Mouse (Mus musculus): ENCODE measurements around the gene Cul4a.
"Not testable (repeated sequence)": the region's sequence is repeated elsewhere in the genome, so short reads cannot be mapped to it uniquely, and the experiment has no call there.

Cul4a gene

DNA sequence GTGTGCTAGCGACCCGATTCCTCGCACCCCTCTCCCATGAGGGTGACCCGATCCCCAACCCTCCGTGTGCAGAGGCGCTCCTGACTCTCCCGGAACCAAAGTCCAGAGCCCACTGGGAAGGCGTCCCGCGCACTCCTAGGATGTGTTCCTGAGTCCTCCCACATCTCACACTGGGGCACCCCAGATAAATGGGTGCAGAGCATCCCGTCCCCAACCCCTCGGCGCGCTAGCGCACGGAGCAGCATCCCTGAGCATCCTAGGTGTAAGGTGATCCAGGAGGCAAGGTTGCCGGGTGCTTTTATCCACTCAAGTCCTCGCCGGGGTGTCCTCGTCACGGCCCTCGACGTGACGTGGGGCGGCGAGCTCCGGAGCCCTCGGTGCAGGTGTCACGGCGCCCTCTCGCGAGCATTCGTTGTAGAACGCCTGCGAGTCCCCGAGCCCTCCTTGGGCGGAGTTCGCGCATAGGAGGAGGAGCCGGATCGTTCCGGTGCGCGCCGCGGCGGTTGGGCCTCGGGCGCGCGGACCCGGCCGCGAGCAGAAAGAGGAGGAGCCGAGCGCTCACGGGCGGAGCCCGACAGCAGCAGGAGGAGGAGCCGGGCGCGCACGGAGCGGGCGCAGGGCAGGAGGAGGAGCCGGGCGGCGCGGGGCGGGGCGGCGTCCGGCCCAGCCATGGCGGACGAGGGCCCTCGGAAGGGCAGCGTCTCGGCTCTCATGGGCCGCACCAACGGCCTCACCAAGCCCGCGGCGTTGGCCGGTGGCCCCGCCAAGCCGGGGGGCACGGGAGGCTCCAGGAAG lies at the start of gene Cul4a, which contains the start of gene Pcid2:
Gene Cul4a, plus strand, starts transcription at position 535 of the 795 bp plus-strand sequence.
Gene Pcid2, minus strand, starts transcription at position 373 of the 795 bp plus-strand sequence.
- peak; percentile 91 for DNase-seq (ENCODE audit: low spot score)

DNA sequence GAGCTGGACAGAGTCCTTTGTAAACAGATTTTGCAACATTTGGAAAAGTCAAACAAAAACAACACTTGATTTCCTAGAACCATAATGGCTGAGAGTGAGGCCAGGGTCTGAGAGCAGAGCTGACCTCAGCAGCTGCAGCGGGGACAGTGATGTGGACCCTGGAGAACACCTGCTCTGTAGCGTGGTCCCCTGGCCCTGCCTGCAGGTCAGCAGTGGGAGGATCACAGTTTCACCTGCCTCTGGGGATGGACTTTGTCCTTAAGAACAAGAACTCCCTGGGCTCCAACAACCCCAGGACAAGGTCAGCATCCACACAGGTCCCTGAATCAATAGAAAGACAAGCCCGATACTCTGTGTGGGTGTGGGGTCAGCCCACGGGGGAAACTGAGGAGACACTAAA lies 48.1 kb upstream of the Cul4a start:
- DNase-seq (ENCODE audit: low spot score): no peak

DNA sequence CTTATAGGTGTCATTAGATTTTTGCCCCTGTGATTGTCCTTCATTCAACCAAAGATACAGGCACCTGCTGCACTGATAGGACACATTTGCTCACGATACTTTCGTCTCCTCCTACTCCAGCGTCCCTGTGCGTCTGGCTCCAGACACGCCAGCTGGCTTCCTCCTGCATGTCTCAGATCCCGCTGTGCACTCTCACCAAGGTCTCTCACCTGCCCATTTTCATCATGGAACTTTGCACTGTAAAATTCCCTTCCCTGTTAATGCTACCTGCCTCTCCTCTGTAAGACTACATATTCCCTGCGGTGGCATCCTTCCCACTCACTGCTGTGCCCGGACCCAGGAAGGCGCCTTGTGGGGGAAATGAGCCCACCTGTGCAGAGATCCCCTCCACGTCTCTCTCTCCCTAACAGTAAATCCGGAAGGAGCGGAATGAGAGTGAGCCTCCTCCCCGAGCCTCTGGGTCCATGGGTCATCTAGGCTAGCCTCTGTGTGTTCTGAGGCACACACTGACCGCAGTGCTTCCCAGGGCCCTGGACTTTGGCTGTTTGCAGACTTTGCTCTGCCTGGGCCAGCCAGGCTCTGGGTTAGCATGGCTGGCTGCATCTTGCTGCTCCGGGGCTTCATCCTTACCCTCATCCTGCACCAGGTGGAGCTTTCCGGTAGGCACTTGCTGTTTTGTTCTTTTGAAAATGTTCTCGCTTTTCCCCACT lies 44.8 kb upstream of the Cul4a start, which contains the start of gene Proz:
Gene Proz, plus strand, starts transcription at position 474 of the 710 bp plus-strand sequence.
- no peak for DNase-seq (ENCODE audit: low spot score)

DNA sequence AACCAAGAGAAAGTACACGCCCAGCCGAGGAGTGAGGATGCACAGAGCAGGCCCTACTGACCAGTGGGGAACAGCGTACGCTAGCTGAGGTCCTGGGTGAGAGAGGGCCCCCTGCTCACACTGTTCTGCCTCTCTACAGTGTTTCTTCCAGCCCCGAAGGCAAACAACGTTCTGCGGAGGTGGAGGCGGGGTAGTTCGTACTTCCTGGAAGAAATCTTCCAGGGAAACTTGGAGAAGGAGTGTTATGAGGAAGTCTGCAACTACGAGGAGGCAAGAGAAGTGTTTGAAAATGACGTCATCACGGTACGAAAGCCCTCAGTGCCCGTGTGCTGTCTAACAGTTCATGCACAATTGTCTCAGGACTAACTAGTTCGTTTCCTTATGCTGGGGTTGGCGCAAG lies 42.3 kb upstream of the Cul4a start:
- no peak for DNase-seq (ENCODE audit: low spot score)

DNA sequence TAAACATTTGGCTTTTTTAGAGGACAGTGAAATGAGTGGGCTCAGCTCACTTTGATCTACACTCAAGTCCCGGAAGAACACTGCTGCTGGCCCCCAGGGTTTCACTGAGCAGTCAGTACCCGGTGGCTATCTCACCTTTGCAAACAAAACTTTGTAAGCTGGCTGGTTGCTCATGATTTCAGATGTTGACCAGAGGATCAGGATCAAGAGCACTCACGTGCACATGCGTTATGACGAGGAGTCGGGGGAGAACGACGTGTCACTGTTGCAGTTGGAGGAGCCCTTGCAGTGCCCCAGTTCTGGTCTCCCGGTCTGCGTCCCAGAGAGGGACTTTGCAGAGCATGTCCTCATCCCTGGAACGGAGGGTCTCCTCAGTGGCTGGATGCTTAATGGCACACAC lies 32.2 kb upstream of the Cul4a start:
- DNase-seq (ENCODE audit: low spot score): no peak

DNA sequence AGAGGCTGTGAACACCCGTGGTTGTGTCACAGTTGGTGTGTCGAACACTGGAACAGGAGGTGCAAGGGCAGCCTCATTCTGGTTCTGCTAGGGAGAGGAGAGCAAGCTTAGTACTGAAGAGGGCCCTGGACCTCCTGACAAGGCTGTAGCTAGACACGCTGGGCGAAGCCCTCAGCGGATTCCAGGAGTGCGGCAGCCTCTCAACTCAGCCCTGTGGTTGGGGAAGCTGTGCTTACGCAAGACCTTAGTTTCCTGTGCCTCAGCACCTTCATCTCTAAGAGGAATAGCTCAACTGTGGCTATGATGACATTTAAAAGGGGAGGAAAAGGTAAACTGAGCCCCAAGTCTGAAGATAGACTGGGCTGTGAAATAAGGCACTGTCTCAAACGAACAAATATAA lies 30.4 kb upstream of the Cul4a start:
- no peak for DNase-seq (ENCODE audit: low spot score)

DNA sequence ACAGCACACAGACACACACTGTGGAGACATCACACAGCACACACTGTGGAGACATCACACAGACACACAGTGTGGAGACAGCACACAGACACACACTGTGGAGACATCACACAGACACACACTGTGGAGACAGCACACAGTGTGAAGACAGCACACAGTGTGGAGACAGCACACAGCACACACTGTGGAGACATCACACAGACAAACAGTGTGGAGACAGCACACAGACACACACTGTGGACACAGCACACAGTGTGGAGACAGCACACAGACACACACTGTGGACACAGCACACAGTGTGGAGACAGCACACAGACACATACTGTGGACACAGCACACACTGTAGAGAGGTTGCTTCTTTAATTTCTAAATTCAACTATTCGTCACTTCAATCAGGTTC lies 29.8 kb upstream of the Cul4a start:
- DNase-seq (ENCODE audit: low spot score): not testable (repeated sequence)

DNA sequence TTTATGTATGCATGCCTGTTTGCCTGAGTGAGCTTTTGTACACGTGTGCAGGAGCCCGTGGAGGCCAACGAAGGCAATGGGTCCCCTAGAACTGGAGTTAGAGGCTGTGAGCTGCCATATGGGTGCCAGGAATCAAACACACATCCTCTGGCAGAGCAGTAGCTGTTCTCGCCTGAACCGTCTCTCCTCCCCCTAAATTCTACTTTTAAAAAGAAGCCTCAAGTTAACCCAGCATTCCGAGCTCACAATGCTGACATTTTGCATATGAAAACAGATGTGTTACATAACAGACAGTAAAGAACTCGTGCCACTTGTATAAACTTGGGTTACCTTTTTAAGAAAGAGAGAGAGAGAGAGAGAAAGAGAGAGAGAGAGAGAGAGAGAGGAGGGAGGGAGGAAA lies 27.9 kb upstream of the Cul4a start:
- DNase-seq (ENCODE audit: low spot score): no peak

DNA sequence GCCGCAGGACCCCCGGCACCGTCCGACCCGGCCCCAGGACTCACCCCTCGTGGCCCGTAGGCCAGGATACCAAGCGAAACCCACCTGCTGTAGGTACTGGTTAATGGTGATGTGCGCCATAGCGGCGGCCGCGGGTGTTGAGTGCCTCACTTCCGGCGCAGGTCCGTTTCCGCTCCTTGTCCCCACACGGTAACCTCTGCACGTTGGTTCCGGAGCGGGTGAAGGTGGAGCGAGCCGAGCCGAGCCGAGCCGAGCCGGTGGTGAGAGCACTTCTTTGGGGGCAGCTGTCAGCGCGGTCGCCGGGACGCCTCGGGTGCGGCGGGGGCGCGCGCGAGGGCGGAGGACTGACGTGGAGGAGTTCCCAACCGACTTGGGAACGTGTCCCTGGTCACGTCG lies 732 bp upstream of the Cul4a start:
- DNase-seq (ENCODE audit: low spot score): peak; percentile 67

DNA sequence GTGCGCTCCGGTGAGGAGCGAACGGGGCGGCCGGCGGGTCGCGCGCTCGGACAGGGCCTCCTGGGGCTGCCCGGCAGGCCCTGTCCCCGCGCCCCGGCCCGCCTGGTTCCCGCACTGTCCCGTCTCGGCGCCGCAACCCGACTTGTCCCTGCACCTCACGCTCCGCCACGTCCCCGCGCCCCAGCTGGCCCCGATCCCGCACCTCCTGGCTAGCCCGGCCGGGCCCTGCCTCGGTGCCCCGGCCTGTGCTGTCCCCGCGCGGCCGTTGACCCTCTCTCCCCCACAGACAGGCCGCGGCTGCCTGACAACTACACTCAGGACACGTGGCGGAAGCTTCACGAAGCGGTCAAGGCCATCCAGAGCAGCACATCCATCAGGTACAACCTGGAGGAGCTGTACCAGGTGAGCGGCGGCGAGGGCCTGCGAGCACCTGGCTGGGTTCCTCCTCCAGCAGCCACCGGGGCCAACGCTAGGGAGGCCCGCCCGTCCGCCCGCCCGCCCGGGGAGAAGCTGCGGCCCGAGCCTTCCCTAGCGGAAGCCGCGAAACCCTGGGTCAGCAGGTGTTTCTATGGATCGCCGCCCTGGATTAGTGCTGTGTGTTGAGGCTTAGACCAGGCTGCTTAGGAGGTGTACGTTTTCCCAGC lies 609 bp downstream of the Cul4a start:
- no peak for DNase-seq (ENCODE audit: low spot score)

DNA sequence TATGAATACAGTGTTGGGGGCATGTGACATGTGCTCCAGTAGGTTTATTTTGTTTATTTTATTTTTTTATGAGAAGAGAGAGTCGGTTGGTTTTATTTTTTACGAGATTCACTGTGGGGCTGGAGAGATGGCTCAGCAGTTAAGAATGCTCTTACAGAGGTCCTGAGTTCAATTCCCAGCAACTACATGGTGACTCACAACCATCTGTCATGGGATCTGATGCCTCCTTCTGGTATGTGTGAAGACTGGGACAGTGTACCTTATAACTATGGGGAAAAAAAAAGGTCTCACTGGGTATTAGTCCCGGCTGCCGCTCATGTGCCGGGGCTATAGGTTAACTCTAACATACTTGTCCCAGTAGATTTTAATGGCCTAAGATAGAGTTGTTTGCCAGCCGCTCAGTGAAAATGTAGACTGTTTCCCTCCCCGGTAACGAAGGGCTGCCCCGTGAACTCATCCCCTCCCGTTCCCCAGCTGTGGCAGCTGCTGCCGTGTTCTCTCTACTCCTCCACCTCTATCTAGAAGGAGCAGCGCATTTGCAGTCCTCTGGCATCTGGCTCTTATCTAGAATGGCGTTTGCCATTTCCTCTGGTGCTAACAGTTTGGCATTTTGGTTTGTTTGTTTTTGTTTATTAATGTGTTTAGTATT lies 2.7 kb downstream of the Cul4a start:
- DNase-seq (ENCODE audit: low spot score): no peak

DNA sequence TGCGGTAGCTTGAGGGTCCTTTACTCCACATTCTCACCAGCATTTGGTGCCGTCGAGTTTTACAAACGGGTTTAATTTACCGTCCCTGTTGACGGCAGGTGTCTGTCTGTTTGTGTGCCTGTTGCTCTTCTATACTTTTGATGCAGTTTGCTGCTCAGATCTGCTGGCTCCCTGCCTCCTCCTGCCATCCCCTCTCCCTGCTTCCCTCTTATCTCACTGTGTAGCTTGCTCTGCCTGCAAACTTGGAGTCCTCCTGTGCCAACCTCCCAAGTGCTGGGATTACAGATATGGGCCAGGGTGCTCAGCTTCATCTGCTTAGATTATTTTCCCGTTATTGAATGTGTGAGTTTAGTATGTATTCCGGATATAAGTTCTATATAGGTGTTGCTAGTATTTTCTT lies 3.5 kb downstream of the Cul4a start:
- DNase-seq (ENCODE audit: low spot score): no peak

DNA sequence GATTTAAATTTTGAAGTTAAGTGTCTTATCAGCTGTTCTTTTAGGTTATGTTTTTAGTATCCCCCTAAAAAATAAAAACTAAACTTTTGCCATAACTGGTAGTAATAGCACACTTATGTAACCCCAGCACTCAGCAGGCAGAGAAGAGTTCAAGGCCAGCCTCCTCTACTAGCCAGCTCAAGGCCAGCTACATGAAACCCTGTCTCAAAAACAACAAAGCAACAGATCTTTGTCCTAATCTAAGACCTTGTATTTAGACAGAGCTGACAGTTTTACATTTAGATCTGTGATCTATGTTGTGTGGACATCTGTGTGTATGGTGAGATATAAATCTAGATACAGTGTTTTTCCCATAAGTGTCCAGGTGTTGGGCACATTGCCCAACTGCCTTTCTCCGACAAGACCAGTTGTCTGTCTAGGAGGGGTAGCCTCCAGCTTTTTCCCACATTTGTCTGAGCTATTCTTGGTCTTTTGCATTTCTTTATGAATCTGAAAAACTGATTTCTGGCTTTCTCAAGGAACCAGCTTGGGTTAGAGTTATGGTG lies 4.1 kb downstream of the Cul4a start:
- no peak for DNase-seq (ENCODE audit: low spot score)

DNA sequence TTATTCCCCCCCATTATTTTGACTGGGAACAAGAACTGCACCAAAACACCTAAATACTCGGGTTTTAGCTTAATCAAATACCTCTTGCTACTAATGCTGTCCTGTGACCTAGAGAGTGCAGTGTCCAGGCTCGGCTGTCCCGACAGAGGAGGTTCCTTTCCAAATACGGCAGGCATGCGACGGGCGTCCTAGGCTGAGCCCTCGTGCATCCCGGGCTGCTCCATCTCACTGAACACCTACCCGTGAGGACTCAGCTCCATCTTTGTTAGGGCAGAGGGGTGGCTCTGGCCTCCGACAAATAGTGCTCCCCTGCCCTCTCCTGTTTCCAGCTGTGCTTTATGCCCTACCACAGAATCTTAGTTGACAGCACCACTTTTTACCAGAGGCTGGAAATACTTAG lies 6.5 kb downstream of the Cul4a start:
- no peak for DNase-seq (ENCODE audit: low spot score)

DNA sequence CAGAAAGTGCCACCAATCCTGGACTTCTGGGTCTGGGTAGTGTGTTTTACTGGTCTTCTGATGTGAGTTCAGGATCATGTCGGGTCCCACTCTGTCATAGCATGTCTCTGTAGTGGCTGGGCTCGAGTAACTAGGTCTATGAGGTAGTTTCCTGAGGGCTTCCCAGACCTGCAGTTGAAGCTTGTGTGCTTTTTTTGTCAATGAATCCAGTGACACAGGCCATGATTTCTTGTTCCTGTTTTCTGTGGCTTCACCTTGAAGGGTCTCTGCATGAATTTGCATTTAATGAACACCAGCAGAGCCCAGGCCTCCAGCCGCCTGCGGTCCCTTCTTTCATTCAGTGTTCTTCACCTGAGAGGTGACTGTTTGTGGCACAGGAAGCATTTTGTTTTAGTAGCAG lies 7.8 kb downstream of the Cul4a start:
- no peak for DNase-seq (ENCODE audit: low spot score)

DNA sequence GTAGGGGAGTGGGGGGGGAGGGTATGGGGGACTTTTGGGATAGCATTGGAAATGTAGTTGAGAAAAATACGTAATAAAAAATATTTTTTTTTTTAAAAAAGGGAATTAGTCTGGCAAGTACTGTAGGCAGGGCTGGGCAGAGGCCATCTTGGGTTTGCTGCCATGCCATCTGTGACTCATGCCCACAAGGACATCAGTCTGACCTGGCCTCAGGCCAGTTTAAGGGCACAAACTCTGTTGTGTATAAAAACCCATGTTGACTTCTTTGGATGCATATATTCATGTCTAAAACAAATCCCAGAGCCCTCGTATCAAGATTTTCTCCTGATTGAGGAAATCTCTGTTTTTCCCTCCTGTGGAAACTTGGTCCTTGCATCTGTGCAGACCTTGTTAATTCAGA lies 11.7 kb downstream of the Cul4a start:
- no peak for DNase-seq (ENCODE audit: low spot score)

DNA sequence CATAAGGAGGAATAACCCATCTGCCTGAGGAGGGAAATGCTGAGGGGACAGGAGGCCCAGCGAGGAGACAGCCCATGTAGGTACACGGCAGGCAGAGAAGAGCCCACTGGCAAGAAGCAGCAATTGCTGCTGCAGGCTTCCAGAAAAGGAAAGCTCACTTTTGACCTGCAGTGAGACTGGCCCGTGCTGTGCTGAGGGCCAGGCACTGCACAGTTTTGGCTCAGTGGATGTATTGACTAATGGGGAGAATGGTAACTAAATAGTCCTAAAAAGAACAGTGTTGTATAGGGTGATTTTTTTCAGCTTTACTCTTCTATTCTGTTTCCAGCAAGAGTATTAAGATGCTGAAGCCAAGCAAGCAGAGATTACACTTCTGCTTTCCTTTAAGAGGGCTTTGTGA lies 13.1 kb downstream of the Cul4a start:
- no peak for DNase-seq (ENCODE audit: low spot score)

DNA sequence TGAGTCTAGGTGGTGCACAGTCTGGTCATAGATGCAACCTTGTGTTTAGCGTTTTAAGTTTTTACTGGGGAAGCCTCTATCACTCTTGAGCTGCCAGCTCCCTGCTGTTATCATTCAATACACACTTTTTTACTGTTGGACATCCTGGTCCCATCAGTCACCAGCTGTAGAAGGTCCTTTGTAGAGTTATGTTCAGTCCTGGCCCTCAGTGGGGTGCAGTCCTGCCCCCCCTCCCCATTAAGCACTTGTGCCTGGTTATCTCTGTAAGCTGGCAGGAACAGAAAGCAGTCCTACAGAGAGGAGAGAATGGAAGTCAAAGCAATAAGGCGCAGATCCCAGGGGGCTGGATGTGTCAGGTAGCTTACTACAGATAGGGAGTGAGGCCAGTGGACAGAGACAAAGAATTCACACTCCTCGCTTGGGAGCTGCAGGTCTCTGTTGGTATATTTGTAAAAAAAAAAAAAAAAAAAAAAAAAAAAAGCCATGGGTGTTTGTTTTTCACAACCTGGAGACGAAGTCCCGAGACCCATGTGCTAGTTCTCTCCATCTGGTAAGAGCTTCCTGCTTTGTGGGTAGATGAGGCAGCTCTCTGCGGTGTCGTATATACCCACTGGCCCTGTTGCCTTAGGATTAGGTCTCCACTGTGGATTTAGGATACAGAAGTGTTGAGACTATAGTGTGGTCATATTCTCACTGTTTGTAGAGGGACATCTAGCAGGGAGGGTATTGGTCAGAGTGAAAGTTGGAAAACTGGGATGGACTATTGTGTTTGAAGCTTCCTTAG lies 15.7 kb downstream of the Cul4a start:
- no peak for DNase-seq (ENCODE audit: low spot score)

DNA sequence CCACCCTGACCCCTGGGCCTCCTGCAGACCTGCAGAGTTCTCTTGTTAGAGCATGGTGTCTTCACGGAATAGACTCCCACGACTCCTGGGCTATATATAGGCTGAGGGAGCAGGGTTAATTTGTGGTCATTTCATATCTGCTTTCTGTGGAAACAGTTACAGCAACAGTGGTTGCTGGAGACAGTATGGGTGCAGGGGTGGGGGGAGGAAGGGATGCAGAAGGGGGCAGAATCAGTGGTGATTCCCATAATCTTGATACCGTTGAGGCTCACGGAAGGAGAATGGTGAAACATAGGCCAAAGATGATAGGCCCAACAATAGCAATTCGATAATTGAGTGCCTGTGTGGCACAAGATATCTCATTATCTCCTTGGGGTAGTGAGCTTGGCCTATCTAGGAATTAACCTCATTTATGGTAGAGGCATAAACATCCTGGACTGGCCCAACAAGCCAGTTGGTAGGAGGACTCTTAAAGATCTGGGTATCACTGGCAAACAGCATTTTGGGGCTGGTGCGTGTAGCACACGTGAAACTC lies 17.5 kb downstream of the Cul4a start:
- no peak for DNase-seq (ENCODE audit: low spot score)

DNA sequence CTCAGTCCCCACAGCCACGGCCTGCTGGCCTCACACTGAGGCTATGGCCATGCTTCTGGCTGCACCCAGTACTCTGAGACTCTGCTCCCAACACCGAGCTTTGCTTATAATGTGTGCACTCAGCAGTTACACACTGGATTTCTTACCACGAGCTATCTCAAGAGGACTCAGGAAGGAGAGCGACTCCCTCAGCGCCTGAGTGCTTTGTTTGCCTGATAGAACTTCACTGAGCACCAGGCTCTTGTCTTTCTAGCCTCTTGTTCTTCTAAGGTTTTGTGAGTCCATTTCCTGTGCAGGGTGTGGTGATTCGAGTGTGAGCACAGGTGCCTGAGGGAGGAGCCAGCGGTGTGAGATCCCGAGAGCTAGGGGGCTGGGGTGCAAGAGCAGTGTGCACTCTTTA lies 19.5 kb downstream of the Cul4a start:
- DNase-seq (ENCODE audit: low spot score): no peak

DNA sequence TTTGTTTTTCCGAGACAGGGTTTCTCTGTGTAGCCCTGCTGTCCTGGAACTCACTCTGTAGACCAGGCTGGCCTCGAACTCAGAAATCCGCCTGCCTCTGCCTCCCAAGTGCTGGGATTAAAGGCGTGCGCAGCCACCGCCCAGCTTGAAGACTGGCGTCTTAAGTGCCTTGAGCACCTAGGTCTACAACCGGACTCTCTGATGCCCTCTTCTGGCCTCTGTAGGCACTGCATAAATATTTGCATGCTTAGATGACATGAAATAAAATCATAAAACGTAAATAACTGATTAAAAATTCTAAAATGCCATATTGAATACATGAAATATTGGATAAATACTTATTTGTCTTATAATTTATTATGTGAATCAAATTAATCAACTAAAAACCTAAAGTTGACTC lies 26.8 kb downstream of the Cul4a start:
- peak; percentile 46 for DNase-seq (ENCODE audit: low spot score)
